Comparison of ENCODE assay signal across 17 mouse cellular contexts in genomic region chr8:122544138-122544537, GRCm38 (mm10).
"Had no signal": no experiment of that assay in that cellular context is flagged by ENCODE, and none has a peak within 500 bp of the region (broad histone marks: within the 10 kb centered on the region; RNA-seq: fewer than 3 reads in every experiment).

No protein-coding gene starts in this region.

- H3K4me3 ChIP-seq: limb, embryonic 13.5 days; lung, embryonic 15.5 days; megakaryocyte, embryonic 14.5 days; midbrain, embryonic 10.5 days; midbrain, embryonic 13.5 days had no signal

- H3K36me3 ChIP-seq: lung, embryonic 15.5 days; midbrain, embryonic 10.5 days; midbrain, embryonic 13.5 days had no signal

- ATAC-seq: intestine, embryonic 16.5 days; midbrain, embryonic 13.5 days; midbrain, embryonic 16.5 days had no signal

- H3K27me3 ChIP-seq: limb, embryonic 13.5 days; lung, embryonic 15.5 days; megakaryocyte, embryonic 14.5 days had no signal

- H3K27ac ChIP-seq: limb, embryonic 13.5 days; lung, embryonic 15.5 days; midbrain, embryonic 10.5 days; midbrain, embryonic 13.5 days had no signal

- H3K4me2 ChIP-seq: limb, embryonic 13.5 days; lung, embryonic 15.5 days; midbrain, embryonic 13.5 days had no signal

- H3K9me3 ChIP-seq: limb, embryonic 13.5 days; lung, embryonic 15.5 days; megakaryocyte, embryonic 14.5 days; midbrain, embryonic 10.5 days; midbrain, embryonic 13.5 days had no signal

- H3K4me1 ChIP-seq: midbrain, embryonic 13.5 days had no signal

- DNase-seq: kidney, adult 18-20 months; kidney, adult 9 months; kidney, postnatal 14 days; kidney, postnatal 4 days; left cerebral cortex, postnatal 4 days; lung, adult 18-20 months; lung, postnatal 10 days; lung, postnatal 36 days; thymus, adult 18-20 months; thymus, postnatal 36 days had no signal

- H3K9ac ChIP-seq: limb, embryonic 13.5 days; lung, embryonic 15.5 days; midbrain, embryonic 13.5 days had no signal
